ENCODE assay signal across 17 mouse cellular contexts in genomic region chr4:127178671-127179070, GRCm38 (mm10). TPM values are rescaled to one million over a fixed set of nuclear protein-coding genes. Genes with fewer than 3 reads are reported as not detected.
DNase-seq lines count a peak whose midpoint lies in the region; ATAC-seq and TF ChIP-seq lines count a peak whose summit lies in the region.
"Had no signal": no experiment of that assay in that cellular context is flagged by ENCODE, and none has a peak within 500 bp of the region (broad histone marks: within the 10 kb centered on the region; RNA-seq: fewer than 3 reads in every experiment).

No protein-coding gene starts in this region.

- no peak for ATAC-seq in lung, postnatal 0 days
- ATAC-seq: intestine, embryonic 16.5 days had no signal

- 42% methylated on average over 9 of the region's 9 CpGs for WGBS in lung, postnatal 0 days

- DNase-seq in cerebellum, adult 11-12 months: peak; percentile 30
- DNase-seq in cerebellum, postnatal 4 days (ENCODE audit: low spot score in 2 of 2): no peak
- DNase-seq in layer of hippocampus, adult 2 months (ENCODE audit: low spot score in 2 of 2): no peak
- DNase-seq in layer of hippocampus, adult 11-12 months (ENCODE audit: low spot score): no peak
- peak; percentile 60 to 64 for DNase-seq in right cerebral cortex, adult 2 months (ENCODE audit: low spot score in 2 of 2)
- no peak for DNase-seq in right cerebral cortex, postnatal 36 days (ENCODE audit: low spot score in 2 of 2)
- DNase-seq in right cerebral cortex, postnatal 25 days: peak; percentile 65
- no peak for DNase-seq in lung, postnatal 0 days (ENCODE audit: low spot score)
- DNase-seq: adrenal gland, postnatal 36 days; gastrocnemius, postnatal 25 days; kidney, postnatal 14 days; lung, postnatal 4 days had no signal

- H3K36me3 ChIP-seq in lung, postnatal 0 days (ENCODE audit: insufficient read depth, low read length): no peaks in the 10 kb centered on the region
- H3K36me3 ChIP-seq: embryonic facial prominence, embryonic 12.5 days; heart, embryonic 10.5 days; limb, embryonic 13.5 days; midbrain, embryonic 13.5 days had no signal

- H3K27ac ChIP-seq in layer of hippocampus, adult 2 months: peak overlapping the region; percentile 91
- H3K27ac ChIP-seq in lung, postnatal 0 days (ENCODE audit: low read length): no peak overlapping the region
- H3K27ac ChIP-seq: embryonic facial prominence, embryonic 12.5 days; heart, embryonic 10.5 days; limb, embryonic 13.5 days; midbrain, embryonic 13.5 days had no signal

- H3K9me3 ChIP-seq in lung, postnatal 0 days (ENCODE audit: low read length): no peaks in the 10 kb centered on the region
- H3K9me3 ChIP-seq: embryonic facial prominence, embryonic 12.5 days; heart, embryonic 10.5 days; limb, embryonic 13.5 days; midbrain, embryonic 13.5 days had no signal

- no peak overlapping the region; the same call in 1 of the 2 replicates for H3K4me3 ChIP-seq in layer of hippocampus, adult 2 months
- no peak overlapping the region for H3K4me3 ChIP-seq in lung, postnatal 0 days (ENCODE audit: low read depth, low read length)
- H3K4me3 ChIP-seq: embryonic facial prominence, embryonic 12.5 days; heart, embryonic 10.5 days; limb, embryonic 13.5 days; midbrain, embryonic 13.5 days had no signal

- TF ChIP-seq EP300 in lung, postnatal 0 days (IDR thresholded peaks at IDR 0.05): no peak

- no peak overlapping the region for H3K4me2 ChIP-seq in lung, postnatal 0 days (replicated peaks; ENCODE audit: low read depth, low read length)
- H3K4me2 ChIP-seq: embryonic facial prominence, embryonic 12.5 days; limb, embryonic 13.5 days had no signal

- peaks cover 5% of the 10 kb centered on the region; the same call in 1 of the 2 replicates for H3K27me3 ChIP-seq in lung, postnatal 0 days (replicated peaks; ENCODE audit: insufficient read depth, low read length)

- no peak overlapping the region for H3K9ac ChIP-seq in lung, postnatal 0 days (replicated peaks; ENCODE audit: low read depth)
- H3K9ac ChIP-seq: embryonic facial prominence, embryonic 12.5 days; limb, embryonic 13.5 days; midbrain, embryonic 13.5 days had no signal

- no peaks in the 10 kb centered on the region for H3K4me1 ChIP-seq in lung, postnatal 0 days (ENCODE audit: insufficient read depth, low read depth, low read length)
- H3K4me1 ChIP-seq: embryonic facial prominence, embryonic 12.5 days; heart, embryonic 10.5 days had no signal

- no peak for TF ChIP-seq CTCF in layer of hippocampus, adult 2 months (conservative IDR thresholded peaks at IDR 0.05)
- no peak for TF ChIP-seq CTCF in lung, postnatal 0 days (IDR thresholded peaks at IDR 0.05)

RNA-seq across cellular contexts. Expression of gene Dlgap3, which starts 9.7 kb away (rescaled TPM):
- 100 to 1,000 TPM; 283 to 292 TPM for total RNA-seq in layer of hippocampus, adult 2 months (2021)
- 0.10 and 0.18 TPM in 2 replicates for polyA plus RNA-seq in lung, postnatal 0 days (2015; fragmentation: Nextera tagmentation; extraction: Ambion mirVana)

RNA-seq across cellular contexts. Expression of gene Tmem35b, which starts 55.2 kb away (rescaled TPM):
- total RNA-seq in layer of hippocampus, adult 2 months (2021): 1 to 10 TPM; 5.5 to 5.8 TPM
- 19.7 and 27.7 TPM in 2 replicates for polyA plus RNA-seq in lung, postnatal 0 days (2015; fragmentation: Nextera tagmentation; extraction: Ambion mirVana)

Comparison
In these comparisons a context has a peak if more than half of its experiments do, and no peak if none do; other contexts are left out.
1. DNase-seq: peak in cerebellum, adult 11-12 months (single experiment), right cerebral cortex, adult 2 months (2 of 2) and right cerebral cortex, postnatal 25 days (single experiment); none in cerebellum, postnatal 4 days (0 of 2), layer of hippocampus, adult 2 months (0 of 2), layer of hippocampus, adult 11-12 months (single experiment), right cerebral cortex, postnatal 36 days (0 of 2) and lung, postnatal 0 days (single experiment).